In the genomic region with DNA sequence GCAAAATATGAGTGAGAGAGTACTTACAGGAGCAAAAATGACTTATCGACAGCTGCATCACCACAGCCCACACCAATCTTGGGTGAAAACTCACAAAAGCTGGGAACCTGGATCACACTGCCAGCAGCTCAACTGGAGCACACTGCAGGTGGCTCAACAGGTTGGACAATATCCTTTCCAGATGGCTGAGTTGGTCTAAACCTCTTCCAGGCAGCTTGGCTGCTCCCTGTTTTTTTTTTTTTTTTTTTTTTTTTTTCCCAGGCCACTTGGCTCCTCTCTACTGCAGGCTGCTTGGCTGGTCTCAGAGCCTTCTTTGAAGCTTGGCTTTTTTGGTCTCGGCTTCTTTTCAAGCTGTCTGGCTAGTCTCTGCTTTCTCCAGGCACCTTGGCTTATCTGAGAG, we compare ENCODE assay signal across 26 mouse cellular contexts. TPM values are rescaled to one million over a fixed set of nuclear protein-coding genes. Genes with fewer than 3 reads are reported as not detected.
DNase-seq lines count a peak whose midpoint lies in the region; ATAC-seq and TF ChIP-seq lines count a peak whose summit lies in the region.
"Had no signal": no experiment of that assay in that cellular context is flagged by ENCODE, and none has a peak within 500 bp of the region (broad histone marks: within the 10 kb centered on the region; RNA-seq: fewer than 3 reads in every experiment).

No protein-coding gene starts in this region.

- ATAC-seq in cerebellum, adult (ENCODE audit: insufficient number of reproducible peaks, low FRiP score, low TSS enrichment): no peak; the same call in 1 of the 2 replicates
- ATAC-seq: forebrain, embryonic 13.5 days; forebrain, embryonic 16.5 days; hindbrain, postnatal 0 days; inflammation-experienced regulatory T-cells, adult 6 months; intestine, embryonic 16.5 days; Patski had no signal

- no peak overlapping the region for H3K9ac ChIP-seq in ES-E14 (ENCODE audit: insufficient read depth, low read depth, low read length, poor library complexity, severe bottlenecking)
- H3K9ac ChIP-seq: forebrain, embryonic 13.5 days; heart, embryonic 15.5 days; hindbrain, embryonic 14.5 days had no signal

- DNase-seq in cerebellum, adult 11 months: peak; percentile 6
- DNase-seq in ES-E14 (ENCODE audit: low read depth, low spot score): no peak
- peak; percentile 30 for DNase-seq in cerebellum, adult 9-10 months
- DNase-seq in cerebellum, postnatal 14 days: peak; percentile 13 to 33
- DNase-seq in right cerebral cortex, adult 2 months (ENCODE audit: low spot score in 2 of 2): no peak
- DNase-seq in gastrocnemius, postnatal 4 days (ENCODE audit: low spot score in 2 of 2): no peak
- DNase-seq in limb, embryonic 10.5 days (ENCODE audit: low spot score): no peak
- DNase-seq: adrenal gland, postnatal 14 days; gastrocnemius, postnatal 10 days; gastrocnemius, postnatal 36 days; heart, adult 11 months; heart, postnatal 10 days; heart, postnatal 4 days; kidney, adult 18-20 months; kidney, adult 9 months had no signal

- no peaks in the 10 kb centered on the region; a peak in 2 of 4 replicates for H3K4me1 ChIP-seq in ES-E14 (ENCODE audit: control insufficient read depth in 2 of 2, insufficient read depth in 2 of 2, low read length in 2 of 2, poor library complexity in 1 of 2)
- no peaks in the 10 kb centered on the region for H3K4me1 ChIP-seq in limb, embryonic 10.5 days
- H3K4me1 ChIP-seq: forebrain, embryonic 10.5 days; forebrain, embryonic 13.5 days; heart, embryonic 15.5 days had no signal

- H3K4me3 ChIP-seq in ES-E14 (ENCODE audit: insufficient read depth in 1 of 2, low read depth in 1 of 2, low read length in 2 of 2, poor library complexity in 1 of 2, severe bottlenecking in 1 of 2): no peak overlapping the region
- no peak overlapping the region for H3K4me3 ChIP-seq in limb, embryonic 10.5 days
- H3K4me3 ChIP-seq: forebrain, embryonic 10.5 days; forebrain, embryonic 13.5 days; heart, embryonic 15.5 days had no signal

- H3K9me3 ChIP-seq in ES-E14 (ENCODE audit: control insufficient read depth, insufficient read depth, low read depth, low read length): no peaks in the 10 kb centered on the region
- H3K9me3 ChIP-seq in limb, embryonic 10.5 days (replicated peaks): no peaks in the 10 kb centered on the region
- H3K9me3 ChIP-seq: forebrain, embryonic 10.5 days; forebrain, embryonic 13.5 days; G1E; heart, embryonic 15.5 days had no signal

- H3K27ac ChIP-seq in ES-E14 (ENCODE audit: insufficient read depth, low read depth, low read length, poor library complexity, severe bottlenecking): no peak overlapping the region
- no peak overlapping the region for H3K27ac ChIP-seq in limb, embryonic 10.5 days
- H3K27ac ChIP-seq: forebrain, embryonic 10.5 days; forebrain, embryonic 13.5 days; heart, embryonic 15.5 days; hindbrain, embryonic 14.5 days; hindbrain, postnatal 0 days had no signal

- WGBS in limb, embryonic 10.5 days: 73% methylated on average over 2 of the region's 2 CpGs

- peaks cover 13% of the 10 kb centered on the region; the same call in 1 of the 2 replicates for H3K27me3 ChIP-seq in limb, embryonic 10.5 days (ENCODE audit: low read depth, poor library complexity, severe bottlenecking)
- H3K27me3 ChIP-seq: forebrain, embryonic 13.5 days; heart, embryonic 15.5 days had no signal

- no peaks in the 10 kb centered on the region for H3K36me3 ChIP-seq in ES-E14 (ENCODE audit: control insufficient read depth, insufficient read depth, low read length, poor library complexity, severe bottlenecking)
- H3K36me3 ChIP-seq in limb, embryonic 10.5 days: no peaks in the 10 kb centered on the region
- H3K36me3 ChIP-seq: forebrain, embryonic 10.5 days; G1E; heart, embryonic 15.5 days had no signal

- in situ Hi-C loops in ES-E14 (cut with MboI; ENCODE audit: low sequenced_read_pairs in 2 of 2, unreplicated experiment in 2 of 2): no loop called here

TF ChIP-seq in ES-E14, 5 proteins besides CTCF, POLR2A, EP300 and RAD21:
- no peak for TF ChIP-seq ZC3H11A (IDR thresholded peaks at IDR 0.05; ENCODE audit: borderline replicate concordance, low read depth, low read length)
- TF ChIP-seq ZNF384 (IDR thresholded peaks at IDR 0.05; ENCODE audit: low read depth, low read length): peak; percentile 52; the same call in 1 of the 2 replicates

RNA-seq across cellular contexts. Expression of gene Atrx, which starts 24.8 kb away (rescaled TPM):
- total RNA-seq in ES-E14 (2012; rRNA removed): 189 and 191 TPM in 2 replicates
- 100 to 1,000 TPM in 1 of 2 experiments, 10 to 100 TPM in 1; 99.2 to 106 TPM for total RNA-seq in gastrocnemius, postnatal 4 days (2021)
- 150 and 193 TPM in 2 replicates for polyA plus RNA-seq in limb, embryonic 10.5 days (2016; fragmentation: Nextera tagmentation; extraction: Ambion mirVana)

RNA-seq across cellular contexts. Expression of gene Magt1, which starts 57.7 kb away (rescaled TPM):
- 44.3 and 48.6 TPM in 2 replicates for total RNA-seq in ES-E14 (2012; rRNA removed)
- 10 to 100 TPM; 36.7 to 37.3 TPM for total RNA-seq in gastrocnemius, postnatal 4 days (2021)
- polyA plus RNA-seq in limb, embryonic 10.5 days (2016; fragmentation: Nextera tagmentation; extraction: Ambion mirVana): 41.6 and 51.5 TPM in 2 replicates

Comparison
In these comparisons a context has a peak if more than half of its experiments do, and no peak if none do; other contexts are left out.
1. DNase-seq: peak in cerebellum, adult 11 months (single experiment), cerebellum, adult 9-10 months (single experiment) and cerebellum, postnatal 14 days (2 of 2); none in ES-E14 (single experiment), right cerebral cortex, adult 2 months (0 of 2), gastrocnemius, postnatal 4 days (0 of 2) and limb, embryonic 10.5 days (single experiment).